21 mouse cellular contexts compared by ENCODE assay signal in genomic region chr2:118225316-118226041, GRCm38 (mm10). TPM values are rescaled to one million over a fixed set of nuclear protein-coding genes. Genes with fewer than 3 reads are reported as not detected.
DNase-seq lines count a peak whose midpoint lies in the region; ATAC-seq lines count a peak whose summit lies in the region.
"Had no signal": no experiment of that assay in that cellular context is flagged by ENCODE, and none has a peak within 500 bp of the region (broad histone marks: within the 10 kb centered on the region; RNA-seq: fewer than 3 reads in every experiment).

No protein-coding gene starts in this region.

- DNase-seq in kidney, adult 18-20 months = peak; percentile 5
- DNase-seq in kidney, adult 8-10 months = no peak
- DNase-seq in lung, postnatal 25 days (ENCODE audit: low spot score) = peak; percentile 53
- DNase-seq in lung, postnatal 14 days = no peak
- peak; percentile 11 for DNase-seq in adipocyte (ENCODE audit: low spot score)
- DNase-seq in spleen, adult 18-20 months = no peak
- DNase-seq: adrenal gland, postnatal 25 days; cerebellum, adult 2 months; cerebellum, postnatal 14 days; forebrain, postnatal 0 days; heart, postnatal 4 days; lung, embryonic 14.5 days; right cerebral cortex, adult 18-20 months; thymus, adult 18-20 months; thymus, postnatal 36 days had no signal

- ATAC-seq in megakaryocyte progenitor cell, adult 5-6 weeks (replicated peaks; ENCODE audit: poor library complexity) = 0 out of 2 replicates have a peak, but pooled peaks have one; percentile 29
- ATAC-seq: forebrain, postnatal 0 days; intestine, embryonic 16.5 days; liver, embryonic 12.5 days; Patski had no signal

RNA-seq across cellular contexts. Expression of gene Fsip1, which starts 31.3 kb away (rescaled TPM):
- total RNA-seq in megakaryocyte progenitor cell, adult 5-6 weeks (2015) = not detected in 2 replicates
- total RNA-seq in megakaryocyte progenitor cell, adult 5-6 weeks (2017) = 0.88 and 1.2 TPM in 2 replicates
- total RNA-seq: gastrocnemius, adult 8-10 months; gastrocnemius, postnatal 4 days had no signal

Comparison
In these comparisons a context has a peak if more than half of its experiments do, and no peak if none do; other contexts are left out.
1. DNase-seq: peak in kidney, adult 18-20 months (single experiment), lung, postnatal 25 days (single experiment) and adipocyte (single experiment); none in kidney, adult 8-10 months (0 of 2), lung, postnatal 14 days (single experiment) and spleen, adult 18-20 months (0 of 2).